ENCODE assay signal across 8 mouse cellular contexts in the genomic region with DNA sequence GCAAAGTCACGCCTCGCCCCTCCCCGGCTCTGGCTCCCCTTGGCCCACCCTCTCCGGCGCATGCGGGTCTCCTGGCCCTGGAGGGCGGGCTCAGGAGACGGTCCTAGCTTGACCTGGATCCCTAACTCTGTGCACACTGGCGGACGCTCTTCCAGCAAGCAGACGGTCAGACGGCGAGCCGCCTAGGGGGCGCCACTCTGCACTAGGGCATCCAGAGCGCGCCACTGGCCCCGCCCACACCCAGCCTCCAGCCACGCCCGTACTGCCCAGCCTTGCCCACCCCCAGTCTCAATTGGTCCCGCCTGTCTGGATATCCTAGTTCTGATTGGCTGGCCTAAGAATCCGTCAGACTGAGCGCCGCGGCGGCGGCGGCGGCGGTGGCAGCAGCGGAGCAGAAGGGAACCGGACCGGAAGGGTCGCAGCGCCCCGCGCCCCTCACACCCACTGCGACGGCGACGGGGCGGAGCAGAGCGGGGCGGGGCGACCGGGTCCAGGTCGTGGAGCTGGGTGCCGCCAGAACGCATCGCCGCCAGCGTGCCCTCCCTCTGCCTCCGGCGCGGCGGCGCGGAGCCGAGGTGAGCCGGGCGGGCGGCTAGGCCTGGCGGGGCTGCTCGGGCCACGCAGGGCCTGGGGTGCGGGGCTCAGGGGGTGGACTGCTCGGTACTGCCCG. TPM values are rescaled to one million over a fixed set of nuclear protein-coding genes. Genes with fewer than 3 reads are reported as not detected.
DNase-seq lines count a peak whose midpoint lies in the region; ATAC-seq lines count a peak whose summit lies in the region.

Gene Mapk9 (plus strand): TSS at position 351 of the 670 bp plus-strand sequence.

- peak; percentile 80 for ATAC-seq in megakaryocyte progenitor cell, adult 5-6 weeks (replicated peaks; ENCODE audit: poor library complexity)

- DNase-seq in adipocyte (ENCODE audit: low spot score): peak; percentile 97
- DNase-seq in embryo, embryonic 10 days (ENCODE audit: low spot score): peak; percentile 98
- peak; percentile 99 for DNase-seq in gastrocnemius, postnatal 10 days
- DNase-seq in induced T-regulatory cell, adult 2 months (ENCODE audit: low read depth): peak; percentile 98
- DNase-seq in left cerebral cortex, adult 9 months (ENCODE audit: low spot score in 2 of 2): peak; percentile 94 to 99
- peak; percentile 99 for DNase-seq in right cerebral cortex, postnatal 14 days
- DNase-seq in urinary bladder, postnatal 36 days (ENCODE audit: low spot score in 2 of 2): peak; percentile 95 to 98

RNA-seq across cellular contexts. Expression of gene Mapk9, which starts in this region (rescaled TPM):
- 10 to 100 TPM; 49.3 TPM for total RNA-seq in gastrocnemius, postnatal 10 days (2021)
- total RNA-seq in megakaryocyte progenitor cell, adult 5-6 weeks (2015): 32.9 and 40.2 TPM in 2 replicates
- total RNA-seq in megakaryocyte progenitor cell, adult 5-6 weeks (2017): 31.1 and 56.3 TPM in 2 replicates

Comparison
In these comparisons a context has a peak if more than half of its experiments do, and no peak if none do; other contexts are left out.
1. Peak in every context shown above with its lines: DNase-seq and ATAC-seq.